Mouse (Mus musculus) liver, embryonic 12.5 days (tissue): ENCODE data around the gene Plekhf1. TPM values are rescaled to one million over a fixed set of nuclear protein-coding genes. Genes with fewer than 3 reads are reported as not detected.

ENCODE experiments used
- ATAC-seq: fragments of 200-750 bp; cut with Nextera tagmentation; 2 replicates; pipeline ENCODE4 v1.8.0; 2017; ENCODE audit warnings: moderate number of reproducible peaks, mild to moderate bottlenecking, moderate library complexity
- H3K27ac ChIP-seq: fragments of 300-500 bp; sonication (generic); 2 replicates; pipeline ENCODE4 v1.5.1; 2016; ENCODE audit warnings: mild to moderate bottlenecking
- H3K27me3 ChIP-seq: fragments of 300-500 bp; sonication (generic); replicated peaks from 2 replicates; pipeline ENCODE4 v1.6.1; 2016; ENCODE audit warnings: mild to moderate bottlenecking, moderate library complexity
- H3K36me3 ChIP-seq: fragments of 300-500 bp; sonication (generic); 2 replicates; pipeline ENCODE4 v1.6.1; 2016; ENCODE audit warnings: mild to moderate bottlenecking, moderate library complexity
- H3K4me1 ChIP-seq: fragments of 300-500 bp; sonication (generic); 2 replicates; pipeline ENCODE4 v1.6.1; 2016
- H3K4me2 ChIP-seq: fragments of 300-500 bp; sonication (generic); 2 replicates; pipeline ENCODE4 v1.6.1; 2016; ENCODE audit warnings: mild to moderate bottlenecking, moderate library complexity
- H3K4me3 ChIP-seq: fragments of 300-500 bp; sonication (generic); 2 replicates; pipeline ENCODE4 v1.5.1; 2016; ENCODE audit warnings: mild to moderate bottlenecking, moderate library complexity
- H3K9ac ChIP-seq: fragments of 300-500 bp; sonication (generic); 2 replicates; pipeline ENCODE4 v1.6.1; 2016; ENCODE audit warnings: mild to moderate bottlenecking, moderate library complexity
- H3K9me3 ChIP-seq: fragments of 300-500 bp; sonication (generic); replicated peaks from 2 replicates; pipeline ENCODE4 v1.6.1; 2016; ENCODE audit warnings: mild to moderate bottlenecking, moderate library complexity
- WGBS: fragments of 180-500 bp; shearing (Covaris S2); methylation state at CpG from one replicate; pipeline ENCODE4 v1.1.7; 2016; ENCODE audit not compliant: insufficient replicate concordance; 5-methylcytosine and 5-hydroxymethylcytosine counted together
- polyA plus RNA-seq: library from polyadenylated mRNA; unstranded; fragments of >200 nt; fragmentation: Nextera tagmentation; extraction: Ambion mirVana; gene quantifications from 2 replicates; pipeline ENCODE4 v1.2.1, GENCODE M21; 2016

The Plekhf1 gene
- polyA plus RNA-seq, 1 experiment from 2014 or later = 0.45 TPM

GRCm38 (mm10) chr7:38182962-38183687 lies 44.7 kb downstream of the Plekhf1 start, which contains the start of gene 1600014C10Rik:
Gene 1600014C10Rik, plus strand, starts transcription at chr7:38183217.
- H3K9me3 ChIP-seq = no peaks in the 10 kb centered on the region
- peak within 1 kb of the TSS; percentile 70 for H3K4me3 ChIP-seq
- no peaks in the 10 kb centered on the region for H3K27me3 ChIP-seq
- H3K36me3 ChIP-seq = no peaks in the 10 kb centered on the region
- H3K4me2 ChIP-seq = peak within 1 kb of the TSS; percentile 94
- peak within 1 kb of the TSS; percentile 72 for H3K9ac ChIP-seq
- peak; percentile 65 for ATAC-seq
- peaks cover 37% of the 10 kb centered on the region for H3K4me1 ChIP-seq
- H3K27ac ChIP-seq = peak within 1 kb of the TSS; percentile 72
- 3% methylated on average over 28 of the region's 28 CpGs for WGBS

- H3K4me2 ChIP-seq = peak overlapping the region; percentile 94
- no peaks in the 10 kb centered on the region for H3K9me3 ChIP-seq
- H3K4me3 ChIP-seq = peak overlapping the region; percentile 70
- peaks cover 31% of the 10 kb centered on the region for H3K4me1 ChIP-seq
- H3K27ac ChIP-seq = peak overlapping the region; percentile 72
- peak; percentile 63 for ATAC-seq
- H3K9ac ChIP-seq = peak overlapping the region; percentile 72; the same call in 1 of the 2 replicates
- 0% methylated on average over 11 of the region's 11 CpGs for WGBS
- no peaks in the 10 kb centered on the region for H3K36me3 ChIP-seq
- no peaks in the 10 kb centered on the region for H3K27me3 ChIP-seq
These were observed 45.2 kb downstream of the Plekhf1 start for GRCm38 (mm10) chr7:38182596-38182961.

GRCm38 (mm10) chr7:38181366-38181765 lies 46.5 kb downstream of the Plekhf1 start:
- Histone ChIP-seq H3K9me3 (no peaks in the 10 kb centered on the region), H3K4me3 (no peak overlapping the region), H3K4me2 (no peak overlapping the region), H3K9ac (no peak overlapping the region), H3K27me3 (no peaks in the 10 kb centered on the region), H3K4me1 (peaks cover 24% of the 10 kb centered on the region), H3K27ac (no peak overlapping the region), H3K36me3 (no peaks in the 10 kb centered on the region)
- no peak for ATAC-seq
- WGBS = 27% methylated on average over 2 of the region's 2 CpGs

GRCm38 (mm10) chr7:38179896-38180295 lies 47.9 kb downstream of the Plekhf1 start:
- Histone ChIP-seq H3K27ac (no peak overlapping the region), H3K9me3 (no peaks in the 10 kb centered on the region), H3K4me1 (peaks cover 20% of the 10 kb centered on the region), H3K9ac (no peak overlapping the region), H3K4me2 (no peak overlapping the region), H3K27me3 (peaks cover 15% of the 10 kb centered on the region), H3K36me3 (no peaks in the 10 kb centered on the region), H3K4me3 (no peak overlapping the region)
- no peak for ATAC-seq
- 61% methylated on average over 3 of the region's 3 CpGs for WGBS

- Histone ChIP-seq H3K4me3 (no peak overlapping the region), H3K27me3 (peaks cover 40% of the 10 kb centered on the region), H3K9me3 (no peaks in the 10 kb centered on the region), H3K4me1 (peaks cover 6% of the 10 kb centered on the region; the same call in 1 of the 2 replicates), H3K36me3 (no peaks in the 10 kb centered on the region), H3K27ac (no peak overlapping the region), H3K9ac (no peak overlapping the region), H3K4me2 (no peak overlapping the region)
- ATAC-seq = no peak
- WGBS = 23% methylated on average over 3 of the region's 3 CpGs
These were observed 51.8 kb downstream of the Plekhf1 start for GRCm38 (mm10) chr7:38176056-38176455.

GRCm38 (mm10) chr7:38174321-38175148 lies 53.3 kb downstream of the Plekhf1 start:
- no peak for ATAC-seq

GRCm38 (mm10) chr7:38173871-38174270 lies 53.9 kb downstream of the Plekhf1 start:
- peaks cover 40% of the 10 kb centered on the region for H3K27me3 ChIP-seq
- peak overlapping the region; percentile 55 for H3K4me2 ChIP-seq
- ATAC-seq = no peak
- no peaks in the 10 kb centered on the region for H3K36me3 ChIP-seq
- peak overlapping the region; percentile 31 for H3K4me3 ChIP-seq
- no peak overlapping the region for H3K9ac ChIP-seq
- no peaks in the 10 kb centered on the region for H3K9me3 ChIP-seq
- peaks cover 6% of the 10 kb centered on the region; the same call in 1 of the 2 replicates for H3K4me1 ChIP-seq
- 24% methylated on average over 14 of the region's 14 CpGs for WGBS
- no peak overlapping the region for H3K27ac ChIP-seq

More at GRCm38 (mm10) chr7:38174321-38175148, 53.3 kb downstream of the Plekhf1 start:
- Histone ChIP-seq H3K36me3 (no peaks in the 10 kb centered on the region), H3K27me3 (peaks cover 40% of the 10 kb centered on the region), H3K27ac (no peak overlapping the region), H3K9ac (peak overlapping the region; percentile 35; the same call in 1 of the 2 replicates), H3K4me1 (peaks cover 6% of the 10 kb centered on the region; the same call in 1 of the 2 replicates), H3K4me2 (peak overlapping the region; percentile 55), H3K9me3 (no peaks in the 10 kb centered on the region), H3K4me3 (peak overlapping the region; percentile 31)
- WGBS = 13% methylated on average over 31 of the region's 31 CpGs

GRCm38 (mm10) chr7:38167724-38168141 lies 60.1 kb downstream of the Plekhf1 start:
- Histone ChIP-seq H3K27ac (no peak overlapping the region), H3K36me3 (no peaks in the 10 kb centered on the region), H3K4me1 (peaks cover 8% of the 10 kb centered on the region), H3K9ac (no peak overlapping the region), H3K9me3 (no peaks in the 10 kb centered on the region), H3K27me3 (peaks cover 12% of the 10 kb centered on the region), H3K4me2 (peak overlapping the region; percentile 56), H3K4me3 (no peak overlapping the region)
- ATAC-seq = no peak
- WGBS = 15% methylated on average over 11 of the region's 11 CpGs

Other genes with a start within 250 kb of the Plekhf1 start
- gene Uri1, start 204.5 kb downstream of the Plekhf1 start, polyA plus RNA-seq = 26.1 and 28.2 TPM in 2 replicates
- gene Ccne1, start 120.5 kb downstream of the Plekhf1 start, polyA plus RNA-seq = 145 and 150 TPM in 2 replicates
- 7.0 and 7.5 TPM in 2 replicates for gene 1600014C10Rik, start 44.8 kb downstream of the Plekhf1 start, polyA plus RNA-seq
- gene Pop4, start 43.4 kb upstream of the Plekhf1 start, polyA plus RNA-seq = 24.5 and 27.9 TPM in 2 replicates